Mouse (Mus musculus) forebrain, embryonic 15.5 days (tissue): ENCODE results near the gene Clip3. TPM values are rescaled to one million over a fixed set of nuclear protein-coding genes. Genes with fewer than 3 reads are reported as not detected.

Experiments
- ATAC-seq: fragments of 200-750 bp; cut with Nextera tagmentation; replicated peaks from 2 replicates; pipeline ENCODE4 v1.8.0; 2017; ENCODE audit warnings: mild to moderate bottlenecking, moderate TSS enrichment, moderate library complexity
- H3K27ac ChIP-seq: fragments of 300-500 bp; sonication (generic); replicated peaks from 2 replicates; pipeline ENCODE4 v1.5.1; 2015; ENCODE audit warnings: mild to moderate bottlenecking, inconsistent platforms
- H3K27me3 ChIP-seq: fragments of 300-500 bp; sonication (generic); 2 replicates; pipeline ENCODE4 v1.6.1; 2015; ENCODE audit warnings: inconsistent platforms
- H3K36me3 ChIP-seq: fragments of 300-500 bp; sonication (generic); 2 replicates; pipeline ENCODE4 v1.6.1; 2015; ENCODE audit warnings: mild to moderate bottlenecking, inconsistent platforms
- H3K4me1 ChIP-seq: fragments of 300-500 bp; sonication (generic); 2 replicates; pipeline ENCODE4 v1.6.1; 2015; ENCODE audit warnings: inconsistent platforms
- H3K4me2 ChIP-seq: fragments of 300-500 bp; sonication (generic); replicated peaks from 2 replicates; pipeline ENCODE4 v1.6.1; 2015; ENCODE audit warnings: mild to moderate bottlenecking, inconsistent platforms
- H3K4me3 ChIP-seq: fragments of 300-500 bp; sonication (generic); 2 replicates; pipeline ENCODE4 v1.5.1; 2015; ENCODE audit warnings: mild to moderate bottlenecking, inconsistent platforms
- H3K9ac ChIP-seq: fragments of 300-500 bp; sonication (generic); replicated peaks from 2 replicates; pipeline ENCODE4 v1.6.1; 2015; ENCODE audit warnings: mild to moderate bottlenecking, inconsistent platforms
- H3K9me3 ChIP-seq: fragments of 300-500 bp; sonication (generic); 2 replicates; pipeline ENCODE4 v1.6.1; 2016; ENCODE audit warnings: inconsistent platforms
- WGBS: fragments of 180-500 bp; shearing (Covaris S2); methylation state at CpG from one replicate; pipeline ENCODE4 v1.1.7; 2015; ENCODE audit warnings: mixed read lengths; 5-methylcytosine and 5-hydroxymethylcytosine counted together
- polyA plus RNA-seq: library from polyadenylated mRNA; unstranded; fragments of >200 nt; fragmentation: Nextera tagmentation; extraction: Ambion mirVana; gene quantifications from 2 replicates; pipeline ENCODE4 v1.2.1, GENCODE M21; 2015

The Clip3 gene
- polyA plus RNA-seq, 1 experiment from 2014 or later, result 117 TPM

GRCm38 (mm10) chr7:30280670-30281138, 10.8 kb upstream of the Clip3 start:
- Histone ChIP-seq H3K36me3 (no peaks in the 10 kb centered on the region), H3K9ac (peak overlapping the region; percentile 70), H3K27ac (peak overlapping the region; percentile 99), H3K27me3 (no peaks in the 10 kb centered on the region), H3K4me3 (peak overlapping the region; percentile 71), H3K4me1 (peaks cover 18% of the 10 kb centered on the region), H3K9me3 (no peaks in the 10 kb centered on the region), H3K4me2 (peak overlapping the region; percentile 81)
- WGBS, result 1% methylated on average over 20 of the region's 20 CpGs
- peak; percentile 81 for ATAC-seq

GRCm38 (mm10) chr7:30281522-30281921, 10.0 kb upstream of the Clip3 start:
- no peak overlapping the region; the same call in 1 of the 2 replicates for H3K27ac ChIP-seq
- 77% methylated on average over 4 of the region's 4 CpGs for WGBS
- no peak overlapping the region for H3K9ac ChIP-seq
- no peaks in the 10 kb centered on the region for H3K9me3 ChIP-seq
- peak overlapping the region; percentile 81; the same call in 1 of the 2 replicates for H3K4me2 ChIP-seq
- peaks cover 18% of the 10 kb centered on the region for H3K4me1 ChIP-seq
- no peak for ATAC-seq
- H3K27me3 ChIP-seq, result no peaks in the 10 kb centered on the region
- H3K36me3 ChIP-seq, result no peaks in the 10 kb centered on the region
- H3K4me3 ChIP-seq, result peak overlapping the region; percentile 71; the same call in 1 of the 2 replicates

GRCm38 (mm10) chr7:30282740-30283139, 8.8 kb upstream of the Clip3 start:
- no peaks in the 10 kb centered on the region for H3K36me3 ChIP-seq
- no peak overlapping the region for H3K27ac ChIP-seq
- H3K9ac ChIP-seq, result no peak overlapping the region
- no peak overlapping the region for H3K4me2 ChIP-seq
- no peaks in the 10 kb centered on the region for H3K9me3 ChIP-seq
- no peak overlapping the region for H3K4me3 ChIP-seq
- no peak for ATAC-seq
- H3K4me1 ChIP-seq, result peaks cover 18% of the 10 kb centered on the region
- 83% methylated on average over 7 of the region's 7 CpGs for WGBS
- H3K27me3 ChIP-seq, result no peaks in the 10 kb centered on the region

GRCm38 (mm10) chr7:30286701-30287410, 4.7 kb upstream of the Clip3 start:
- ATAC-seq, result no peak
- WGBS, result 56% methylated on average over 8 of the region's 8 CpGs
- Histone ChIP-seq H3K36me3 (no peaks in the 10 kb centered on the region), H3K4me3 (no peak overlapping the region), H3K27me3 (no peaks in the 10 kb centered on the region), H3K4me1 (peaks cover 7% of the 10 kb centered on the region), H3K4me2 (no peak overlapping the region), H3K27ac (no peak overlapping the region), H3K9ac (no peak overlapping the region), H3K9me3 (no peaks in the 10 kb centered on the region)

- Histone ChIP-seq H3K27ac (no peak overlapping the region), H3K9ac (no peak overlapping the region), H3K9me3 (no peaks in the 10 kb centered on the region), H3K36me3 (no peaks in the 10 kb centered on the region), H3K4me2 (no peak overlapping the region), H3K27me3 (no peaks in the 10 kb centered on the region), H3K4me1 (peaks cover 17% of the 10 kb centered on the region), H3K4me3 (no peak overlapping the region)
- no peak for ATAC-seq
- 72% methylated on average over 6 of the region's 6 CpGs for WGBS
Measured at GRCm38 (mm10) chr7:30288046-30288445, 3.5 kb upstream of the Clip3 start.

GRCm38 (mm10) chr7:30289071-30289713, 2.3 kb upstream of the Clip3 start:
- no peak for ATAC-seq
- Histone ChIP-seq H3K4me1 (peaks cover 26% of the 10 kb centered on the region), H3K9me3 (no peaks in the 10 kb centered on the region), H3K27ac (no peak overlapping the region), H3K36me3 (no peaks in the 10 kb centered on the region), H3K4me2 (no peak overlapping the region), H3K4me3 (no peak overlapping the region), H3K27me3 (no peaks in the 10 kb centered on the region), H3K9ac (no peak overlapping the region)
- WGBS, result 76% methylated on average over 7 of the region's 7 CpGs

GRCm38 (mm10) chr7:30289714-30290399, 1.7 kb upstream of the Clip3 start:
- Histone ChIP-seq H3K9me3 (no peaks in the 10 kb centered on the region), H3K4me3 (no peak overlapping the region), H3K36me3 (peaks cover 1% of the 10 kb centered on the region; the same call in 1 of the 2 replicates), H3K27ac (no peak overlapping the region), H3K9ac (no peak overlapping the region), H3K4me1 (peaks cover 33% of the 10 kb centered on the region), H3K27me3 (no peaks in the 10 kb centered on the region), H3K4me2 (no peak overlapping the region)
- ATAC-seq, result no peak
- 52% methylated on average over 10 of the region's 10 CpGs for WGBS

GRCm38 (mm10) chr7:30293795-30294194, 2.3 kb downstream of the Clip3 start:
- H3K9ac ChIP-seq, result no peak overlapping the region

GRCm38 (mm10) chr7:30294296-30294695, 2.8 kb downstream of the Clip3 start:
- 91% methylated on average over 5 of the region's 5 CpGs for whole genome bisulfite sequencing
- Histone ChIP-seq H3K4me2 (peak overlapping the region; percentile 27), H3K4me1 (peaks cover 36% of the 10 kb centered on the region), H3K36me3 (peaks cover 44% of the 10 kb centered on the region), H3K9ac (no peak overlapping the region), H3K9me3 (no peaks in the 10 kb centered on the region), H3K4me3 (peak overlapping the region; percentile 4; the same call in 1 of the 2 replicates), H3K27me3 (no peaks in the 10 kb centered on the region), H3K27ac (no peak overlapping the region)
- ATAC-seq, result no peak

More at GRCm38 (mm10) chr7:30293795-30294194, 2.3 kb downstream of the Clip3 start:
- 0 out of 2 replicates have a peak overlapping the region, but pooled peaks have one; percentile 31 for H3K27ac ChIP-seq
- ATAC-seq, result no peak
- 56% methylated on average over 13 of the region's 13 CpGs for WGBS
- peak overlapping the region; percentile 4 for H3K4me3 ChIP-seq
- H3K4me1 ChIP-seq, result peaks cover 36% of the 10 kb centered on the region
- H3K4me2 ChIP-seq, result peak overlapping the region; percentile 27
- no peaks in the 10 kb centered on the region for H3K9me3 ChIP-seq
- no peaks in the 10 kb centered on the region for H3K27me3 ChIP-seq
- H3K36me3 ChIP-seq, result peaks cover 39% of the 10 kb centered on the region

GRCm38 (mm10) chr7:30295103-30295502, 3.6 kb downstream of the Clip3 start:
- no peak for ATAC-seq
- no peaks in the 10 kb centered on the region for H3K27me3 ChIP-seq
- no peak overlapping the region for H3K4me3 ChIP-seq
- no peak overlapping the region for H3K27ac ChIP-seq
- no peak overlapping the region for H3K9ac ChIP-seq
- no peak overlapping the region for H3K4me2 ChIP-seq
- 75% methylated on average over 10 of the region's 10 CpGs for WGBS
- H3K9me3 ChIP-seq, result no peaks in the 10 kb centered on the region
- H3K36me3 ChIP-seq, result peaks cover 52% of the 10 kb centered on the region
- H3K4me1 ChIP-seq, result peaks cover 36% of the 10 kb centered on the region

GRCm38 (mm10) chr7:30296816-30297215, 5.3 kb downstream of the Clip3 start:
- Histone ChIP-seq H3K4me1 (peaks cover 28% of the 10 kb centered on the region), H3K4me2 (no peak overlapping the region), H3K27ac (no peak overlapping the region), H3K36me3 (peaks cover 64% of the 10 kb centered on the region), H3K4me3 (no peak overlapping the region), H3K9me3 (no peaks in the 10 kb centered on the region), H3K9ac (no peak overlapping the region), H3K27me3 (no peaks in the 10 kb centered on the region)
- WGBS, result 92% methylated on average over 15 of the region's 15 CpGs
- ATAC-seq, result no peak

- Histone ChIP-seq H3K9me3 (no peaks in the 10 kb centered on the region), H3K4me2 (no peak overlapping the region), H3K27me3 (no peaks in the 10 kb centered on the region), H3K4me1 (peaks cover 27% of the 10 kb centered on the region), H3K27ac (no peak overlapping the region), H3K36me3 (peaks cover 68% of the 10 kb centered on the region), H3K9ac (no peak overlapping the region), H3K4me3 (no peak overlapping the region)
- 88% methylated on average over 16 of the region's 16 CpGs for WGBS
- no peak for ATAC-seq
Measured at GRCm38 (mm10) chr7:30297266-30297665, 5.7 kb downstream of the Clip3 start.
